Mouse (Mus musculus) lung, embryonic 14.5 days (tissue): ENCODE measurements around the gene Cbx8. TPM values are rescaled to one million over a fixed set of nuclear protein-coding genes. Genes with fewer than 3 reads are reported as not detected.

ENCODE experiments used
- ATAC-seq: fragments of 200-750 bp; cut with Nextera tagmentation; 2 replicates; pipeline ENCODE4 v1.8.0; 2017; ENCODE audit warnings: mild to moderate bottlenecking, moderate TSS enrichment, moderate library complexity; ENCODE audit not compliant: insufficient read depth
- DNase-seq: peaks from one replicate; pipeline ENCODE4 v3.0.0-alpha.2; 2015
- H3K27ac ChIP-seq: fragments of 300-500 bp; sonication (generic); 2 replicates; pipeline ENCODE4 v1.5.1; 2014; ENCODE audit warnings: low read depth, mild to moderate bottlenecking, moderate library complexity
- H3K27me3 ChIP-seq: fragments of 300-500 bp; sonication (generic); 2 replicates; pipeline ENCODE4 v1.6.1; 2014; ENCODE audit warnings: low read length, control low read depth; ENCODE audit not compliant: insufficient read depth
- H3K36me3 ChIP-seq: fragments of 300-500 bp; sonication (generic); 2 replicates; pipeline ENCODE4 v1.6.1; 2014; ENCODE audit warnings: control low read depth; ENCODE audit not compliant: insufficient read depth
- H3K4me1 ChIP-seq: fragments of 300-500 bp; sonication (generic); 2 replicates; pipeline ENCODE4 v1.6.1; 2014; ENCODE audit warnings: antibody characterized with exemption, control low read depth; ENCODE audit not compliant: insufficient read depth
- H3K4me2 ChIP-seq: fragments of 300-500 bp; sonication (generic); 2 replicates; pipeline ENCODE4 v1.6.1; 2014; ENCODE audit warnings: mild to moderate bottlenecking
- H3K4me3 ChIP-seq: fragments of 300-500 bp; sonication (generic); 2 replicates; pipeline ENCODE4 v1.5.1; 2014; ENCODE audit warnings: low read depth, low read length
- H3K9ac ChIP-seq: fragments of 300-500 bp; sonication (generic); 2 replicates; pipeline ENCODE4 v1.6.1; 2014
- H3K9me3 ChIP-seq: fragments of 300-500 bp; sonication (generic); 2 replicates; pipeline ENCODE4 v1.6.1; 2016; ENCODE audit warnings: low read depth, low read length, control low read depth
- CTCF ChIP-seq: IDR thresholded peaks from 2 replicates; pipeline ENCODE4 v1.5.1; 2016; ENCODE audit warnings: antibody characterized with exemption, low read depth
- WGBS: fragments of 180-500 bp; shearing (Covaris S2); extraction: QIAGEN DNeasy Blood & Tissue Kit; methylation state at CpG from one replicate; pipeline ENCODE4 v1.1.7; 2014; 5-methylcytosine and 5-hydroxymethylcytosine counted together
- polyA plus RNA-seq: library from polyadenylated mRNA; unstranded; fragments of >200 nt; fragmentation: Nextera tagmentation; extraction: Ambion mirVana; gene quantifications from 2 replicates; pipeline ENCODE4 v1.2.1, GENCODE M21; 2014

Cbx8 gene
- polyA plus RNA-seq, 1 experiment from 2014 or later = 8.8 TPM

DNA sequence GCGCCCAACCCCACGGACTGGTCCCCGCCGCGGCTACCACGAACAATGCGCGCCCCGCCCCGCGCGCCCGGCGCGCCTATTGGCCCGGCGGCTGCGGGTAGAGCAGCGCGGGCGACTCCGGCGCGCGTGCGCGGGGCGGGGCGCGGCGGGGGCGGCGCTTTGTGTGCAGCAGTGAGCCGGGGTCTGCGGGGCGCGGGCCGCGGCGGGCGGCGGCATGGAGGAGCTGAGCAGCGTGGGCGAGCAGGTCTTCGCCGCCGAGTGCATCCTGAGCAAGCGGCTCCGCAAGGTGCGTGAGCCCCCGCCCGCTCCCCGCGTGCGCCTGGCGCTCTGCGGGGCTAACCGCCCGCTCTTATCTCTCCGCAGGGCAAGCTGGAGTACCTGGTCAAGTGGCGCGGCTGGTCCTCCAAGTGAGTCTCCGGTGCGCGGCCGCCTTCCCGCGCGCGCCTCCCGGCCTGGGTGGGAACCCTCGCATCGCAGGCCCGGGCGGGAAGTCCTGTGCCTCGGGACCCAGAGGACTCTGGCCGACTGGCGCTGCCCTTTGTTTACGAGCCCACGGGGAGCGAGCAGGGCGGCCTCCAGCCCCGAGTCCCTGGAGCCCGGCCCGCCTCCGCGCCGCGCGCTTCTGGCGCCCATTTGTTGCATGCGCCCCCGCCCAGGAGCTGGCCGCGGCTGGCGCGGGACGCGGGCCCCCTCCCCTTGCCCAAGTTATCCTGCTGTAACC, 17.7 kb downstream of the Cbx8 start, which contains the start of gene Cbx2:
TSS of gene Cbx2 (plus strand) at position 68 of the 721 bp plus-strand sequence.
- ATAC-seq = peak; percentile 88
- no peak for TF ChIP-seq CTCF

GRCm38 (mm10) chr11:119022068-119022894, 18.5 kb downstream of the Cbx8 start:
- peak overlapping the region; percentile 92 for H3K4me3 ChIP-seq

More for the DNA sequence above, 17.7 kb downstream of the Cbx8 start, which contains the start of gene Cbx2:
- Histone ChIP-seq H3K4me2 (peak within 1 kb of the TSS; percentile 80), H3K27ac (peak within 1 kb of the TSS; percentile 89), H3K36me3 (peaks cover 30% of the 10 kb centered on the region), H3K9me3 (no peaks in the 10 kb centered on the region), H3K9ac (peak within 1 kb of the TSS; percentile 89), H3K27me3 (peaks cover 15% of the 10 kb centered on the region; the same call in 1 of the 2 replicates), H3K4me1 (peaks cover 22% of the 10 kb centered on the region), H3K4me3 (peak within 1 kb of the TSS; percentile 92)
- under 1% methylated on average over 98 of the region's 99 CpGs for WGBS
- DNase-seq = peak; percentile 96

DNA sequence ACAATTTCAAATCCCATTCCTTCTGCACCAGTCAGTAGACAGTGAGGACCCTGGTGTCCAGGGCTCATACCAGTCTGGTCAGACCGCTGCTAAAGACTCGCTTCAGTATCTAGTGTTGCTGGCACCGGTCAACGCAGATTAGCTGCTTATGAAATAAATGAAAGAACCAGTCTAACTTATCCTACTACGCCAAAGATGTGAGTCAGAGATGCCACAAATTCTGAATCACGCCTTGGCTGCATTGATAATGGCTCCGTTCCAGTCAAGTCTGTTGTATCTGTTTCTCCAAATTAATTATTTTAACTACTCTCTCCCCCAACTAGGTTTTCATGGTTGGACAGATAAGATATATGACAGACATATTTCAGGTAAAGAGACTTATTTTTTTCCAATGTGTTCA, 19.6 kb downstream of the Cbx8 start:
- ATAC-seq = no peak
- no peaks in the 10 kb centered on the region for H3K9me3 ChIP-seq
- WGBS = 71% methylated on average over 7 of the region's 7 CpGs
- no peak overlapping the region for H3K4me3 ChIP-seq
- TF ChIP-seq CTCF = no peak
- H3K9ac ChIP-seq = no peak overlapping the region
- H3K4me1 ChIP-seq = peaks cover 20% of the 10 kb centered on the region
- H3K4me2 ChIP-seq = no peak overlapping the region
- no peak overlapping the region for H3K27ac ChIP-seq
- DNase-seq = no peak
- peaks cover 15% of the 10 kb centered on the region; the same call in 1 of the 2 replicates for H3K27me3 ChIP-seq
- peaks cover 11% of the 10 kb centered on the region for H3K36me3 ChIP-seq

More at GRCm38 (mm10) chr11:119022068-119022894, 18.5 kb downstream of the Cbx8 start:
- WGBS = 3% methylated on average over 42 of the region's 42 CpGs
- no peaks in the 10 kb centered on the region for H3K9me3 ChIP-seq
- peaks cover 15% of the 10 kb centered on the region; the same call in 1 of the 2 replicates for H3K27me3 ChIP-seq
- peaks cover 22% of the 10 kb centered on the region for H3K4me1 ChIP-seq
- ATAC-seq (no peak), DNase-seq (peak; percentile 50)
- peaks cover 22% of the 10 kb centered on the region for H3K36me3 ChIP-seq
- H3K27ac ChIP-seq = peak overlapping the region; percentile 89
- peak overlapping the region; percentile 80 for H3K4me2 ChIP-seq
- peak overlapping the region; percentile 89 for H3K9ac ChIP-seq
- TF ChIP-seq CTCF = peak; percentile 63

DNA sequence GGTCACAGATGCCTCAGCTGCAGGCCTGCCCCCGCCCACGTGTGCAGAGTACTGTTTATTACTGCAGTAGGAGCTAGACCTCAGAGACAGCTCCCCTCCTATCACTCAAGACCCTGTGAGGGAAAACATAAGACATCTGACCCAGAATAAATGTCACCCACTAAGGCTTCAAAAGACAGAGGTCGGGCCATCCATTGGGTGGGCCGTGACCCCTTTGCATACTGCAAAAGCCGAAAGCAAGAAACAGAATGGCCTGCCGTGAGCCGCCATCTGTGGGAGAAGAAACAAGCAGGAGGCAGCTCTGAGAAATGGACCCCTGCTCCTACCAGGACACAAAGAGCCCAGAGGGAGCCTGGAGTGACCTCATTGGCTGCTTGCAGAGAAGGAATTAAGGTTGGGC, 23.3 kb downstream of the Cbx8 start:
- 70% methylated on average over 7 of the region's 7 CpGs for WGBS
- ATAC-seq = no peak
- no peak for TF ChIP-seq CTCF
- no peak overlapping the region for H3K4me3 ChIP-seq
- H3K4me2 ChIP-seq = no peak overlapping the region
- H3K9ac ChIP-seq = no peak overlapping the region
- DNase-seq = no peak
- H3K27me3 ChIP-seq = peaks cover 15% of the 10 kb centered on the region; the same call in 1 of the 2 replicates
- no peaks in the 10 kb centered on the region for H3K4me1 ChIP-seq
- H3K27ac ChIP-seq = no peak overlapping the region
- no peaks in the 10 kb centered on the region for H3K36me3 ChIP-seq
- no peaks in the 10 kb centered on the region for H3K9me3 ChIP-seq

- H3K27ac ChIP-seq = no peak overlapping the region
- H3K9me3 ChIP-seq = no peaks in the 10 kb centered on the region
- H3K27me3 ChIP-seq = no peaks in the 10 kb centered on the region
- DNase-seq (no peak), ATAC-seq (no peak)
- no peaks in the 10 kb centered on the region for H3K4me1 ChIP-seq
- no peak for TF ChIP-seq CTCF
- no peak overlapping the region for H3K4me3 ChIP-seq
- no peaks in the 10 kb centered on the region for H3K36me3 ChIP-seq
- no peak overlapping the region for H3K4me2 ChIP-seq
- WGBS = 60% methylated on average over 7 of the region's 7 CpGs
- H3K9ac ChIP-seq = no peak overlapping the region
Measured at GRCm38 (mm10) chr11:119014455-119014854, 26.3 kb downstream of the Cbx8 start.

DNA sequence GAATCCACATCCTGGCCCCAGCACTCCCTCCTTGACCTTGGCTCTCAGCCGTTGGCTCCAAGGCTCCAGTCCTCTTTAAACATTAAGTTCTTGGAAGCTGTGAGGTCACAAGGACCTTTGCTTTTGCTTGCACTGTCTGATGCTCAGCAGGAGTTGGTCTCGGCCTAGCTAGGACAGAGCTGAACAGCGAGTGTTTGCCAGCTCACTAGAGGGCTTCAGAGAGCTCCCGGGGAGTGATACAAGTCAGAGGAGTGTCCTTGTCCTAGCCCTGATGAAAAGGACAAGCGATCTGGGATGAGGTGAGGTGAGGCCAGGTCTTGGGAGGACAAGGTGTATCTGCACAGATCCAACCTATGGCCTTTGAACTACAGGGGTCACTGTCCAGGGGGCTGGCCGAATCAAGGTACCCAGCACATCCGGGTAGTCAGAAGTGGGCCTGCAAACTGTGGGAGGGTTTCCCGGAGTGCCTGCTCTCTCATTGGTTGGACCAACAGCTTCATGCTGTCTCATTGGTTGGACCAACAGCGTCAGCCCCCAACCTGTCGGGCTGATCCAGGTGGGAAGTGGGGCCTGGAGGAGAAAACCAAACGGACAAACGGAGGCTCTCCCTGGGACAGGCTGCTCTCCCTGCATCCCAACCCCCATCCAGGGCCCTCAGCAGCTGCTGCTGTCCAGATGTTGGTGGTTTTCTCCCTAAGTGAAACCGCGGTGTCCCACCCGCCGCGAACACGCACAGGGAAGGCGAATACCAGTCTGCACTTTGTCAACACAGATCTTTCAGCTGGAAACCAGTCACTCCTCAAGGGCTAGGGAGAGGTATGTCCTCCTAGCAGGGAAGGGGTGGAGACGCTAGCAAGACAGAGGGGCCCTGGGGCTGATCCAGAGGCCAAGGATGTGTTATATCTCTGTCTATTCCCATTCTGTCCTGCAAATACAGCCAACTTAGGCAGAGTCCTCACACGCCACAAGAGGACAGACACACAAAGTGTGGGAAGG, 33.0 kb downstream of the Cbx8 start:
- no peaks in the 10 kb centered on the region for H3K4me1 ChIP-seq
- ATAC-seq (peak; percentile 80), DNase-seq (peak; percentile 59)
- no peaks in the 10 kb centered on the region for H3K27me3 ChIP-seq
- H3K9me3 ChIP-seq = no peaks in the 10 kb centered on the region
- 18% methylated on average over 21 of the region's 21 CpGs for WGBS
- H3K36me3 ChIP-seq = no peaks in the 10 kb centered on the region
- peak overlapping the region; percentile 53 for H3K4me2 ChIP-seq
- H3K4me3 ChIP-seq = peak overlapping the region; percentile 23
- no peak overlapping the region for H3K9ac ChIP-seq
- H3K27ac ChIP-seq = no peak overlapping the region
- no peak for TF ChIP-seq CTCF
